Mouse (Mus musculus): ENCODE measurements around the gene Hpdl. TPM values are rescaled to one million over a fixed set of nuclear protein-coding genes. Genes with fewer than 3 reads are reported as not detected.

Gene Hpdl
- polyA plus RNA-seq, 1 experiment from 2014 or later, result 2.2 TPM

- Histone ChIP-seq H3K36me3 (replicated peaks) (no peaks in the 10 kb centered on the region), H3K4me3 (no peak overlapping the region), H3K9me3 (peaks cover 5% of the 10 kb centered on the region; the same call in 1 of the 2 replicates), H3K27ac (no peak overlapping the region), H3K4me1 (no peaks in the 10 kb centered on the region), H3K27me3 (ENCODE audit: poor library complexity, severe bottlenecking) (no peaks in the 10 kb centered on the region)
- DNase-seq (ENCODE audit: extremely low spot score, low spot score), result peak; percentile 72
- 10% methylated on average over 3 of the region's 3 CpGs for WGBS
Observed at GRCm38 (mm10) chr4:116788956-116789355, 32.6 kb downstream of the Hpdl start.

GRCm38 (mm10) chr4:116787985-116788760 lies 33.3 kb downstream of the Hpdl start:
- Histone ChIP-seq H3K27me3 (ENCODE audit: poor library complexity, severe bottlenecking) (no peaks in the 10 kb centered on the region), H3K9me3 (peaks cover 5% of the 10 kb centered on the region; the same call in 1 of the 2 replicates), H3K36me3 (replicated peaks) (no peaks in the 10 kb centered on the region), H3K4me3 (no peak overlapping the region), H3K27ac (no peak overlapping the region), H3K4me1 (no peaks in the 10 kb centered on the region; the same call in 1 of the 2 replicates)
- DNase-seq (ENCODE audit: extremely low spot score, low spot score), result no peak
- WGBS, result 43% methylated on average over 7 of the region's 7 CpGs

DNA sequence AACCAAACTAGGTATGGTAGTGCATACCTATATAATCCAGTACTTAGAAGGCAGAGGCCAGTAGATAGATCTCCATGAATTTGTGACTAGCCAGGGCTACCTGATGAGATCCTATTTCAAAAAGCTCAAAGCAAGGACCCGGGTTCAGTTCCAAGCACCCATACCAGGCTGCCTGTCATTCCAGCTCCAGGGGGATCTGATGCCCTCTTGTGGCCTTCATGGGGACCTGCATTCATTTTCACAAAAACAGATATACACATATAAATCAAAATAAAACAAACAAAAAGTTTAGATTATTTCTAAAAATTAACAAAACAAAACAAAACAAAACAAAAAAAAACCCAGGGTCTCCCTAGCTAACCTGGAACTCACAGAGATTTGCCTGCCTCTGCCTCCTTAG lies 34.9 kb downstream of the Hpdl start:
- H3K27ac ChIP-seq, result no peak overlapping the region
- H3K36me3 ChIP-seq (replicated peaks), result no peaks in the 10 kb centered on the region
- H3K27me3 ChIP-seq (ENCODE audit: poor library complexity, severe bottlenecking), result 0 out of 2 replicates have a peak, but pooled peaks cover 1% of the 10 kb centered on the region
- H3K4me1 ChIP-seq, result peaks cover 14% of the 10 kb centered on the region
- 90% methylated on average over 1 of the region's 1 CpGs for WGBS
- no peak overlapping the region for H3K4me3 ChIP-seq
- DNase-seq (ENCODE audit: extremely low spot score, low spot score), result no peak
- peaks cover 5% of the 10 kb centered on the region; the same call in 1 of the 2 replicates for H3K9me3 ChIP-seq

DNA sequence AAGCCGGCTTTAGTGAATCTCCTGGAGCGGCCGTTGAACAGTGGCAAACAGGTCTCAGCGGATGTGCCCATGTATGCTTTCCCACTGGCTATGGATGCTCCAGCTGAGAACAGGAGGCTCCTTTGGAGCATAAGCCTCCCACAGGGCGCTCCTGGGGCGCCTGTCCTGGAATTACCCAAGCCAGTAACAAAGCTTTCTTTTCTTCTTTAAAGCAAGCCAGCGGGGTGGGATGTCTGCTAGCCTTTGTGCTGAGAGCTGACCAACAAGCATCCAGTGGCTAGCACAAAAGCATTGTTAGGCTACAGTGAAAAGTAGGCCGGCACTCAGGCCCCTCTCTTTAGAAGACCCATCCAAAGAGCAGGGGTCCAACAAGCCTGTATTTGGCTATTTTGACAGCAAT lies 39.3 kb downstream of the Hpdl start:
- Histone ChIP-seq H3K9me3 (peaks cover 5% of the 10 kb centered on the region; the same call in 1 of the 2 replicates), H3K36me3 (replicated peaks) (no peaks in the 10 kb centered on the region), H3K4me3 (peak overlapping the region; percentile 24; the same call in 1 of the 2 replicates), H3K4me1 (peaks cover 20% of the 10 kb centered on the region), H3K27ac (peak overlapping the region; percentile 76), H3K27me3 (ENCODE audit: poor library complexity, severe bottlenecking) (0 out of 2 replicates have a peak, but pooled peaks cover 7% of the 10 kb centered on the region)
- 7% methylated on average over 8 of the region's 8 CpGs for WGBS
- DNase-seq (ENCODE audit: extremely low spot score, low spot score), result peak; percentile 29

DNA sequence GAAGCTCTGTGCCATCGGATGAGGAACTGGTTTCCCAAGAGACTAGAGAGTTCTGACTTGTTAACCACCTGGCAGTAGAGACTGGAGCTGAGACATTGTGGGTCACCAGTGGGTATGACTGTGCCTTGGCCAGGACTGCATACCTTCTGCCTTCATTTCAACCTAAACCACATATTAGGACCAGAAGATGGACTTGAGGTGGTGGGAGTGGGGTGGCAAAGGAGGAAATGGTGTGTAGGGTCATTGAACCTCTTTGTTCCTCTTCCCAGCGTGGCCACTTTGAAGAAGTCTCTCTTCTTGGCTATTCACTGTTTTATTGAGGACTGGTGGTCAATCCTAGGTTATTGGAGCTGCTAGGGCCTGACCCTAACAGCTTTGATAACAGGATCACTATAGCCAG lies 40.1 kb downstream of the Hpdl start:
- WGBS, result 51% methylated on average over 2 of the region's 2 CpGs
- no peak overlapping the region for H3K4me3 ChIP-seq
- no peak for DNase-seq (ENCODE audit: extremely low spot score, low spot score)
- no peaks in the 10 kb centered on the region for H3K36me3 ChIP-seq (replicated peaks)
- H3K27me3 ChIP-seq (ENCODE audit: poor library complexity, severe bottlenecking), result 0 out of 2 replicates have a peak, but pooled peaks cover 7% of the 10 kb centered on the region
- no peak overlapping the region for H3K27ac ChIP-seq
- peaks cover 20% of the 10 kb centered on the region for H3K4me1 ChIP-seq
- peaks cover 4% of the 10 kb centered on the region; the same call in 1 of the 2 replicates for H3K9me3 ChIP-seq

DNA sequence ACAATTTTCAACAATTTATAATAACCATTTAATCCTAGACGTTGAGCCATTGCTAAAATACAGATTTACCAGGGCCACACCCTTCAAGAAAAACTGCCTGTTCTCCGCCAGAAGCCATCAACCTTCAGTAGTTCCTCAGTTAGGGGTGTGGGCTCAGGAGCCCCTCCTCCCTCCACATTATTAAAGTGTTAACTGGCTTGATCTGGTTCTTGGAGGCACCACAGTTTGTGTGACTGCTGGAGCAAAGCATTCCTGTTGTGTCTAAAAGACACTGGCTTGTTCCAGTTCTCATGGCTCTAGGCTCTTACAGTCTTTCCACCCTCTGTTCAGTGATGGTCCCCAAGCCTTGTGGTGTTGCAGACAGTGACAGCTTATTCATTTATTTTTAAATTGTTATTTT lies 41.0 kb downstream of the Hpdl start:
- H3K27ac ChIP-seq, result no peak overlapping the region
- H3K36me3 ChIP-seq (replicated peaks), result no peaks in the 10 kb centered on the region
- DNase-seq (ENCODE audit: extremely low spot score, low spot score), result no peak
- no peak overlapping the region for H3K4me3 ChIP-seq
- no peaks in the 10 kb centered on the region for H3K9me3 ChIP-seq
- WGBS, result 76% methylated on average over 2 of the region's 2 CpGs
- 0 out of 2 replicates have a peak, but pooled peaks cover 7% of the 10 kb centered on the region for H3K27me3 ChIP-seq (ENCODE audit: poor library complexity, severe bottlenecking)
- H3K4me1 ChIP-seq, result peaks cover 20% of the 10 kb centered on the region

- Histone ChIP-seq H3K36me3 (replicated peaks) (no peaks in the 10 kb centered on the region), H3K4me3 (no peak overlapping the region), H3K9me3 (no peaks in the 10 kb centered on the region), H3K27me3 (ENCODE audit: poor library complexity, severe bottlenecking) (0 out of 2 replicates have a peak, but pooled peaks cover 7% of the 10 kb centered on the region), H3K4me1 (peaks cover 11% of the 10 kb centered on the region), H3K27ac (no peak overlapping the region)
- WGBS, result 91% methylated on average over 3 of the region's 3 CpGs
- no peak for DNase-seq (ENCODE audit: extremely low spot score, low spot score)
Observed at GRCm38 (mm10) chr4:116777079-116777478, 44.4 kb downstream of the Hpdl start.

- no peak for DNase-seq (ENCODE audit: extremely low spot score, low spot score)
- H3K36me3 ChIP-seq (replicated peaks), result no peaks in the 10 kb centered on the region
- H3K27ac ChIP-seq, result no peak overlapping the region
- peaks cover 4% of the 10 kb centered on the region for H3K4me1 ChIP-seq
- H3K9me3 ChIP-seq, result no peaks in the 10 kb centered on the region
- H3K4me3 ChIP-seq, result no peak overlapping the region
- 90% methylated on average over 5 of the region's 5 CpGs for WGBS
- H3K27me3 ChIP-seq (ENCODE audit: poor library complexity, severe bottlenecking), result 0 out of 2 replicates have a peak, but pooled peaks cover 4% of the 10 kb centered on the region
Observed at GRCm38 (mm10) chr4:116776391-116776790, 45.1 kb downstream of the Hpdl start.

Other genes with a start within 250 kb of the Hpdl start
- 2.4 and 3.5 TPM in 2 replicates for gene Ccdc17, start 225.1 kb downstream of the Hpdl start, polyA plus RNA-seq (2016; fragmentation: Nextera tagmentation; extraction: Ambion mirVana)
- gene Nasp, start 193.8 kb downstream of the Hpdl start, polyA plus RNA-seq (2016; fragmentation: Nextera tagmentation; extraction: Ambion mirVana), result 354 and 376 TPM in 2 replicates
- gene Akr1a1, start 170.0 kb downstream of the Hpdl start, polyA plus RNA-seq (2016; fragmentation: Nextera tagmentation; extraction: Ambion mirVana), result 534 and 550 TPM in 2 replicates
- 1,457 and 1,472 TPM in 2 replicates for gene Prdx1, start 136.2 kb downstream of the Hpdl start, polyA plus RNA-seq (2016; fragmentation: Nextera tagmentation; extraction: Ambion mirVana)
- 45.6 and 47.3 TPM in 2 replicates for gene Mmachc, start 113.3 kb downstream of the Hpdl start, polyA plus RNA-seq (2016; fragmentation: Nextera tagmentation; extraction: Ambion mirVana)
- gene Ccdc163, start 113.2 kb downstream of the Hpdl start, polyA plus RNA-seq (2016; fragmentation: Nextera tagmentation; extraction: Ambion mirVana), result 31.5 and 37.0 TPM in 2 replicates
- 9.0 and 9.4 TPM in 2 replicates for gene Tesk2, start 100.8 kb downstream of the Hpdl start, polyA plus RNA-seq (2016; fragmentation: Nextera tagmentation; extraction: Ambion mirVana)
- 41.3 and 44.1 TPM in 2 replicates for gene Toe1, start 14.1 kb downstream of the Hpdl start, polyA plus RNA-seq (2016; fragmentation: Nextera tagmentation; extraction: Ambion mirVana)
- gene Mutyh, start 14.0 kb downstream of the Hpdl start, polyA plus RNA-seq (2016; fragmentation: Nextera tagmentation; extraction: Ambion mirVana), result 30.4 and 30.6 TPM in 2 replicates
- 5.5 and 5.7 TPM in 2 replicates for gene Zswim5, start 55.7 kb upstream of the Hpdl start, polyA plus RNA-seq (2016; fragmentation: Nextera tagmentation; extraction: Ambion mirVana)
- gene Urod, start 172.7 kb upstream of the Hpdl start, polyA plus RNA-seq (2016; fragmentation: Nextera tagmentation; extraction: Ambion mirVana), result 93.8 and 108 TPM in 2 replicates
- gene Hectd3, start 173.6 kb upstream of the Hpdl start, polyA plus RNA-seq (2016; fragmentation: Nextera tagmentation; extraction: Ambion mirVana), result 7.8 and 8.8 TPM in 2 replicates
- 52.1 and 55.5 TPM in 2 replicates for gene Eif2b3, start 197.7 kb upstream of the Hpdl start, polyA plus RNA-seq (2016; fragmentation: Nextera tagmentation; extraction: Ambion mirVana)

Data from forebrain, embryonic 10.5 days (tissue).